Mouse (Mus musculus) embryo, embryonic 11 days (tissue): ENCODE measurements at regions not wholly inside any gene's neighbourhood (a gene's known extent, or its start where the extent isn't known, plus 50 kb on each side); places are given as distances from the start of the nearest gene placed in this dataset.

ENCODE experiments used
- DNase-seq: peaks from one replicate; pipeline ENCODE4 v3.0.0-alpha.2; 2015

- peak; percentile 3 for DNase-seq
Observed at GRCm38 (mm10) chr1:108797053-108797801, 1185.0 kb upstream of the Cdh7 start.

DNA sequence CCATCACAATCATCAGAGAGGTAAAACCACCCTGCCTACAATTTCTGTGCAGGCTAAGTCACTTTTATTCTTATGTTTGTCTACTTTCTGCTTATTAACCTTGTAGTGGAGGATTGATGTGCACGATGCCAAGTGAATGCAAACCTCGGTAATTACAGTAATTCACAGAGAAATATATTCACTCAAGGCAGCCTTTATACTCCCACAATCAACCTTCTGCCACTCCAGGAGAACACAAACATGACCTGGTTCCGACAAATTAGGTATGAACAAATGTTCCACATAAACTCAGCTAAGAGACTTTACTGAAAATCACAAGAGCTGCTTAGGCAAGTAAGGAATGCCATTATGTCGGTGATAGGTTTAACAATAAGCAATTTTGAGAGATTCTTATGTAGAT, 1182.1 kb upstream of the Cdh7 start:
- no peak for DNase-seq

- DNase-seq, result peak; percentile 16
Observed at GRCm38 (mm10) chr1:108827238-108827637, 1155.0 kb upstream of the Cdh7 start.
